Mouse (Mus musculus) C2C12 (cell line): ENCODE measurements around the gene Gm20605.

ENCODE experiments used
- CEBPB ChIP-seq: IDR thresholded peaks from one replicate; pipeline ENCODE4 v1.6.1; 2011; ENCODE audit warnings: low read depth, mild to moderate bottlenecking, control low read depth, moderate library complexity
- CTCF ChIP-seq: IDR thresholded peaks from one replicate; pipeline ENCODE4 v1.5.1; 2011; ENCODE audit not compliant: control insufficient read depth, insufficient read depth, insufficient read length
- FOSL1 ChIP-seq: IDR thresholded peaks from one replicate; pipeline ENCODE4 v1.8.0; 2011; ENCODE audit warnings: mild to moderate bottlenecking, low read length; ENCODE audit not compliant: poor library complexity, insufficient read depth, severe bottlenecking
- MYOD1 ChIP-seq: IDR thresholded peaks from one replicate; pipeline ENCODE4 v1.6.1; 2011; ENCODE audit warnings: low read depth; ENCODE audit not compliant: control insufficient read depth, insufficient read length
- USF1 ChIP-seq: IDR thresholded peaks from one replicate; pipeline ENCODE4 v1.6.1; 2011; ENCODE audit warnings: low read depth, mild to moderate bottlenecking, control low read depth, moderate library complexity

- TF ChIP-seq CTCF (no peak), MYOD1 (no peak), USF1 (no peak), CEBPB (no peak), FOSL1 (no peak)
Observed at GRCm38 (mm10) chr5:137600281-137600618, 28.7 kb upstream of the Gm20605 start.
